Mouse (Mus musculus): ENCODE data around the gene Pank3. TPM values are rescaled to one million over a fixed set of nuclear protein-coding genes. Genes with fewer than 3 reads are reported as not detected.

Pank3 gene
- polyA plus RNA-seq, 1 experiment from 2014 or later = 5.1 TPM

GRCm38 (mm10) chr11:35769746-35770437 lies 608 bp downstream of the Pank3 start:
- H3K9ac ChIP-seq (ENCODE audit: low read depth, low read length) = peak overlapping the region; percentile 89
- H3K4me3 ChIP-seq (ENCODE audit: low read depth, low read length) = peak overlapping the region; percentile 89
- peak; percentile 88 for ATAC-seq (ENCODE audit: low read depth)
- H3K4me1 ChIP-seq (ENCODE audit: control insufficient read depth, low read depth, low read length) = peaks cover 17% of the 10 kb centered on the region
- H3K9me3 ChIP-seq (replicated peaks; ENCODE audit: control insufficient read depth, low read length) = no peaks in the 10 kb centered on the region
- H3K27ac ChIP-seq (ENCODE audit: low read length) = peak overlapping the region; percentile 84
- under 1% methylated on average over 27 of the region's 41 CpGs for WGBS (ENCODE audit: insufficient replicate concordance)
- H3K36me3 ChIP-seq (ENCODE audit: control insufficient read depth, insufficient read depth) = no peaks in the 10 kb centered on the region
- peak overlapping the region; percentile 91 for H3K4me2 ChIP-seq (ENCODE audit: low read depth, low read length)
- no peaks in the 10 kb centered on the region; the same call in 1 of the 2 replicates for H3K27me3 ChIP-seq (ENCODE audit: control insufficient read depth, insufficient read depth, low read depth, low read length)

- WGBS (ENCODE audit: insufficient replicate concordance) = 31% methylated on average over 9 of the region's 9 CpGs
- H3K4me1 ChIP-seq (ENCODE audit: control insufficient read depth, low read depth, low read length) = peaks cover 17% of the 10 kb centered on the region
- no peaks in the 10 kb centered on the region; the same call in 1 of the 2 replicates for H3K27me3 ChIP-seq (ENCODE audit: control insufficient read depth, insufficient read depth, low read depth, low read length)
- H3K4me2 ChIP-seq (ENCODE audit: low read depth, low read length) = peak overlapping the region; percentile 91
- no peaks in the 10 kb centered on the region for H3K9me3 ChIP-seq (replicated peaks; ENCODE audit: control insufficient read depth, low read length)
- H3K4me3 ChIP-seq (ENCODE audit: low read depth, low read length) = peak overlapping the region; percentile 89
- ATAC-seq (ENCODE audit: low read depth) = no peak
- peak overlapping the region; percentile 89 for H3K9ac ChIP-seq (ENCODE audit: low read depth, low read length)
- H3K27ac ChIP-seq (ENCODE audit: low read length) = no peak overlapping the region
- H3K36me3 ChIP-seq (ENCODE audit: control insufficient read depth, insufficient read depth) = no peaks in the 10 kb centered on the region
Observed at GRCm38 (mm10) chr11:35770741-35771504, 1.6 kb downstream of the Pank3 start.

GRCm38 (mm10) chr11:35775606-35776005 lies 6.3 kb downstream of the Pank3 start:
- Histone ChIP-seq H3K4me2 (ENCODE audit: low read depth, low read length) (no peak overlapping the region), H3K27me3 (ENCODE audit: control insufficient read depth, insufficient read depth, low read depth, low read length) (no peaks in the 10 kb centered on the region), H3K4me3 (ENCODE audit: low read depth, low read length) (no peak overlapping the region), H3K27ac (ENCODE audit: low read length) (no peak overlapping the region), H3K9me3 (replicated peaks; ENCODE audit: control insufficient read depth, low read length) (no peaks in the 10 kb centered on the region), H3K9ac (ENCODE audit: low read depth, low read length) (no peak overlapping the region), H3K4me1 (ENCODE audit: control insufficient read depth, low read depth, low read length) (peaks cover 7% of the 10 kb centered on the region), H3K36me3 (ENCODE audit: control insufficient read depth, insufficient read depth) (peaks cover 20% of the 10 kb centered on the region)
- ATAC-seq (ENCODE audit: low read depth) = no peak
- 92% methylated on average over 3 of the region's 3 CpGs for WGBS (ENCODE audit: insufficient replicate concordance)

- Histone ChIP-seq H3K9me3 (replicated peaks; ENCODE audit: control insufficient read depth, low read length) (no peaks in the 10 kb centered on the region), H3K27ac (ENCODE audit: low read length) (no peak overlapping the region), H3K4me2 (ENCODE audit: low read depth, low read length) (no peak overlapping the region), H3K27me3 (ENCODE audit: control insufficient read depth, insufficient read depth, low read depth, low read length) (no peaks in the 10 kb centered on the region), H3K4me3 (ENCODE audit: low read depth, low read length) (no peak overlapping the region), H3K4me1 (ENCODE audit: control insufficient read depth, low read depth, low read length) (no peaks in the 10 kb centered on the region), H3K36me3 (ENCODE audit: control insufficient read depth, insufficient read depth) (peaks cover 20% of the 10 kb centered on the region), H3K9ac (ENCODE audit: low read depth, low read length) (no peak overlapping the region)
- 69% methylated on average over 3 of the region's 3 CpGs for WGBS (ENCODE audit: insufficient replicate concordance)
- ATAC-seq (ENCODE audit: low read depth) = no peak
Observed at GRCm38 (mm10) chr11:35776452-35776851, 7.2 kb downstream of the Pank3 start.

GRCm38 (mm10) chr11:35780336-35780735 lies 11.1 kb downstream of the Pank3 start:
- H3K27me3 ChIP-seq (ENCODE audit: control insufficient read depth, insufficient read depth, low read depth, low read length) = no peaks in the 10 kb centered on the region

GRCm38 (mm10) chr11:35782444-35782843 lies 13.2 kb downstream of the Pank3 start:
- 75% methylated on average over 3 of the region's 3 CpGs for WGBS (ENCODE audit: insufficient replicate concordance)
- Histone ChIP-seq H3K4me2 (ENCODE audit: low read depth, low read length) (no peak overlapping the region), H3K9me3 (replicated peaks; ENCODE audit: control insufficient read depth, low read length) (no peaks in the 10 kb centered on the region), H3K4me3 (ENCODE audit: low read depth, low read length) (no peak overlapping the region), H3K4me1 (ENCODE audit: control insufficient read depth, low read depth, low read length) (no peaks in the 10 kb centered on the region), H3K9ac (ENCODE audit: low read depth, low read length) (no peak overlapping the region), H3K27ac (ENCODE audit: low read length) (no peak overlapping the region), H3K36me3 (ENCODE audit: control insufficient read depth, insufficient read depth) (peaks cover 46% of the 10 kb centered on the region), H3K27me3 (ENCODE audit: control insufficient read depth, insufficient read depth, low read depth, low read length) (no peaks in the 10 kb centered on the region)
- ATAC-seq (ENCODE audit: low read depth) = no peak

More at GRCm38 (mm10) chr11:35780336-35780735, 11.1 kb downstream of the Pank3 start:
- WGBS (ENCODE audit: insufficient replicate concordance) = 80% methylated on average over 3 of the region's 3 CpGs
- no peaks in the 10 kb centered on the region for H3K9me3 ChIP-seq (replicated peaks; ENCODE audit: control insufficient read depth, low read length)
- no peak overlapping the region for H3K9ac ChIP-seq (ENCODE audit: low read depth, low read length)
- H3K4me1 ChIP-seq (ENCODE audit: control insufficient read depth, low read depth, low read length) = no peaks in the 10 kb centered on the region
- H3K27ac ChIP-seq (ENCODE audit: low read length) = no peak overlapping the region
- no peak overlapping the region for H3K4me2 ChIP-seq (ENCODE audit: low read depth, low read length)
- peaks cover 50% of the 10 kb centered on the region for H3K36me3 ChIP-seq (ENCODE audit: control insufficient read depth, insufficient read depth)
- ATAC-seq (ENCODE audit: low read depth) = no peak
- no peak overlapping the region for H3K4me3 ChIP-seq (ENCODE audit: low read depth, low read length)

- no peak for ATAC-seq (ENCODE audit: low read depth)
- no peak overlapping the region for H3K4me3 ChIP-seq (ENCODE audit: low read depth, low read length)
- H3K4me2 ChIP-seq (ENCODE audit: low read depth, low read length) = no peak overlapping the region
- no peaks in the 10 kb centered on the region for H3K9me3 ChIP-seq (replicated peaks; ENCODE audit: control insufficient read depth, low read length)
- no peaks in the 10 kb centered on the region for H3K4me1 ChIP-seq (ENCODE audit: control insufficient read depth, low read depth, low read length)
- no peak overlapping the region for H3K27ac ChIP-seq (ENCODE audit: low read length)
- 72% methylated on average over 5 of the region's 5 CpGs for WGBS (ENCODE audit: insufficient replicate concordance)
- no peaks in the 10 kb centered on the region for H3K27me3 ChIP-seq (ENCODE audit: control insufficient read depth, insufficient read depth, low read depth, low read length)
- H3K36me3 ChIP-seq (ENCODE audit: control insufficient read depth, insufficient read depth) = peaks cover 42% of the 10 kb centered on the region
- H3K9ac ChIP-seq (ENCODE audit: low read depth, low read length) = no peak overlapping the region
Observed at GRCm38 (mm10) chr11:35783038-35783437, 13.8 kb downstream of the Pank3 start.

GRCm38 (mm10) chr11:35784002-35784401 lies 14.7 kb downstream of the Pank3 start:
- Histone ChIP-seq H3K4me1 (ENCODE audit: control insufficient read depth, low read depth, low read length) (no peaks in the 10 kb centered on the region), H3K4me2 (ENCODE audit: low read depth, low read length) (no peak overlapping the region), H3K36me3 (ENCODE audit: control insufficient read depth, insufficient read depth) (peaks cover 36% of the 10 kb centered on the region), H3K27me3 (ENCODE audit: control insufficient read depth, insufficient read depth, low read depth, low read length) (no peaks in the 10 kb centered on the region), H3K9me3 (replicated peaks; ENCODE audit: control insufficient read depth, low read length) (no peaks in the 10 kb centered on the region), H3K27ac (ENCODE audit: low read length) (no peak overlapping the region), H3K4me3 (ENCODE audit: low read depth, low read length) (no peak overlapping the region), H3K9ac (ENCODE audit: low read depth, low read length) (no peak overlapping the region)
- 75% methylated on average over 3 of the region's 3 CpGs for WGBS (ENCODE audit: insufficient replicate concordance)
- no peak for ATAC-seq (ENCODE audit: low read depth)

- Histone ChIP-seq H3K27ac (ENCODE audit: low read length) (no peak overlapping the region), H3K9me3 (replicated peaks; ENCODE audit: control insufficient read depth, low read length) (no peaks in the 10 kb centered on the region), H3K36me3 (ENCODE audit: control insufficient read depth, insufficient read depth) (peaks cover 31% of the 10 kb centered on the region), H3K9ac (ENCODE audit: low read depth, low read length) (no peak overlapping the region), H3K4me3 (ENCODE audit: low read depth, low read length) (no peak overlapping the region), H3K27me3 (ENCODE audit: control insufficient read depth, insufficient read depth, low read depth, low read length) (no peaks in the 10 kb centered on the region), H3K4me2 (ENCODE audit: low read depth, low read length) (no peak overlapping the region), H3K4me1 (ENCODE audit: control insufficient read depth, low read depth, low read length) (no peaks in the 10 kb centered on the region)
- no peak for ATAC-seq (ENCODE audit: low read depth)
- 90% methylated on average over 4 of the region's 4 CpGs for WGBS (ENCODE audit: insufficient replicate concordance)
Observed at GRCm38 (mm10) chr11:35784537-35784936, 15.3 kb downstream of the Pank3 start.

All from liver, embryonic 16.5 days (tissue).